Mouse (Mus musculus): ENCODE measurements at regions not wholly inside any gene's neighbourhood (a gene's known extent, or its start where the extent isn't known, plus 50 kb on each side); places are given as distances from the start of the nearest gene placed in this dataset.

- TF ChIP-seq E2F4 (IDR thresholded peaks at IDR 0.05; ENCODE audit: insufficient read depth) (no peak), POLR2AphosphoS2 (IDR thresholded peaks at IDR 0.05; ENCODE audit: insufficient read length, low read depth) (no peak), MYOD1 (IDR thresholded peaks at IDR 0.05; ENCODE audit: control insufficient read depth in 1 of 3, insufficient read length in 2 of 3, low read depth in 2 of 3) (no peak), POLR2A (IDR thresholded peaks at IDR 0.05; ENCODE audit: insufficient read length, low read depth) (no peak), MAX (IDR thresholded peaks at IDR 0.05; ENCODE audit: low read depth) (no peak), USF1 (IDR thresholded peaks at IDR 0.05; ENCODE audit: low read depth) (no peak), CEBPB (IDR thresholded peaks at IDR 0.05; ENCODE audit: insufficient read depth, poor library complexity, severe bottlenecking) (no peak), REST (IDR thresholded peaks at IDR 0.05; ENCODE audit: insufficient read depth, insufficient read length) (no peak), MYOG (IDR thresholded peaks at IDR 0.05; ENCODE audit: control insufficient read depth in 1 of 3, insufficient read depth in 1 of 3, insufficient read length in 2 of 3, low read depth in 2 of 3) (no peak)
Measured at GRCm38 (mm10) chr1:35889731-35890499, 178.3 kb upstream of the Hs6st1 start.
